Mouse (Mus musculus) embryonic facial prominence, embryonic 11.5 days (tissue): ENCODE measurements around the gene Vav3. TPM values are rescaled to one million over a fixed set of nuclear protein-coding genes. Genes with fewer than 3 reads are reported as not detected.
A peak's percentile ranks its signal among the peaks of the same experiment; 100 is the strongest.

Source experiments
- ATAC-seq: fragments of 200-750 bp; cut with Nextera tagmentation; replicated peaks from 2 replicates; pipeline ENCODE4 v1.8.0; 2017; ENCODE audit warnings: low read depth; ENCODE audit not compliant: insufficient number of reproducible peaks, low FRiP score, low TSS enrichment
- DNase-seq: peaks from one replicate; pipeline ENCODE4 v3.0.0-alpha.2; 2015; ENCODE audit warnings: low spot score
- H3K27ac ChIP-seq: fragments of 300-500 bp; sonication (generic); replicated peaks from 2 replicates; pipeline ENCODE4 v1.5.1; 2014; ENCODE audit warnings: mild to moderate bottlenecking, low read depth, low read length, control low read depth
- H3K27me3 ChIP-seq: fragments of 300-500 bp; sonication (generic); 2 replicates; pipeline ENCODE4 v1.6.1; 2014; ENCODE audit warnings: mild to moderate bottlenecking, low read length, moderate library complexity, mixed read lengths; ENCODE audit not compliant: control insufficient read depth, insufficient read depth
- H3K36me3 ChIP-seq: fragments of 300-500 bp; sonication (generic); replicated peaks from 2 replicates; pipeline ENCODE4 v1.6.1; 2014; ENCODE audit warnings: low read depth, mild to moderate bottlenecking, low read length, moderate library complexity, mixed read lengths; ENCODE audit not compliant: control insufficient read depth, insufficient read depth
- H3K4me1 ChIP-seq: fragments of 300-500 bp; sonication (generic); 2 replicates; pipeline ENCODE4 v1.6.1; 2014; ENCODE audit warnings: low read length, mixed read lengths; ENCODE audit not compliant: control insufficient read depth, insufficient read depth
- H3K4me2 ChIP-seq: fragments of 300-500 bp; sonication (generic); 2 replicates; pipeline ENCODE4 v1.6.1; 2014; ENCODE audit warnings: low read depth, mild to moderate bottlenecking, control low read depth, low read length, moderate library complexity
- H3K4me3 ChIP-seq: fragments of 300-500 bp; sonication (generic); 2 replicates; pipeline ENCODE4 v1.5.1; 2014; ENCODE audit warnings: low read depth, low read length, control low read depth
- H3K9ac ChIP-seq: fragments of 300-500 bp; sonication (generic); replicated peaks from 2 replicates; pipeline ENCODE4 v1.6.1; 2014; ENCODE audit warnings: mild to moderate bottlenecking, control low read depth, low read length
- H3K9me3 ChIP-seq: fragments of 300-500 bp; sonication (generic); replicated peaks from 2 replicates; pipeline ENCODE4 v1.6.1; 2016; ENCODE audit warnings: mild to moderate bottlenecking, low read length, inconsistent platforms, mixed read lengths; ENCODE audit not compliant: control insufficient read depth
- WGBS: fragments of 180-500 bp; shearing (Covaris S2); extraction: QIAGEN DNeasy Blood & Tissue Kit; methylation state at CpG from one replicate; pipeline ENCODE4 v1.1.7; 2014; 5-methylcytosine and 5-hydroxymethylcytosine counted together
- polyA plus RNA-seq: library from polyadenylated mRNA; unstranded; fragments of >200 nt; fragmentation: Nextera tagmentation; extraction: Ambion mirVana; gene quantifications from 2 replicates; pipeline ENCODE4 v1.2.1, GENCODE M21; 2014

Gene Vav3
- polyA plus RNA-seq, 1 experiment from 2014 or later = 7.2 TPM

DNA sequence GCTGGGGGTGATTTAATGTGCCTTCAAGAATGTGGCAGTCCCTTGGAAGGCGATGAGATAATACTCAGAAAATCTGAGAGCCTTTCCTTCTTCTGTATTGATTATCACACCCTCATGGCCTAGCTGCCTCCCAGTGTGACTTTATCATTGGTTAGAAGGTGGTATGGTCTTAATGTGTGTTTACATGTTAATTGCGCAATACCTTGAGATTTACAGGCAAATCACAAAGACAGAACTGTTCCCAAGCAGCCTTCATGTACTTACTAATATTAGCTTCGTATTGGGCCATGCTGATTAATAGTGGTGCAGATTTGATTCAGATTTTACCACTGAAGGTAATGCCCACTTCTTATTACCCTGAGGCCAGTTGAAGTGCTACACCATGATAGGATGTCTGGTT is 381.3 kb downstream of the Vav3 start:
- Histone ChIP-seq H3K4me1 (no peaks in the 10 kb centered on the region), H3K27ac (no peak overlapping the region), H3K9ac (no peak overlapping the region), H3K9me3 (no peaks in the 10 kb centered on the region), H3K27me3 (no peaks in the 10 kb centered on the region), H3K4me2 (no peak overlapping the region), H3K36me3 (no peaks in the 10 kb centered on the region), H3K4me3 (no peak overlapping the region)
- DNase-seq = no peak
- 91% methylated on average over 3 of the region's 3 CpGs for WGBS
- ATAC-seq = no peak

DNA sequence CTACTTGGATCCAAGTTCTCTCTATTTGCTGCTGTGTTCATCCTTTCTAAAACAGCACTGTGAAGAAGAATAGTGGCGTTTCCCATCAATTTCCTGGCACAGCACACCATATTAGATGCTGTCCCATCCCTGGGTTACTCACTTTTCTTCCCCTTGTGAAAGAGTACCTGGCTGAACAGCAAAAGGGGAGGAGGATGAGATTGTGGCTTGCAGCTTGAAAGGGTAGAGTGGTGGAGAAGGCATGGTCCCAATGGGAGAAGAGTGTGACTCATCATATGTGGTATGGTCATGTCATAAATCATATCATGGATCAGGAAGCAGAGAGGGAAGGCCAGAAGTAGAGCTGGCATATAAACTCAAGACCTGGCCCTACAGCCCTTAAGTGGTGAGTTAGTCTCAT is 386.3 kb downstream of the Vav3 start:
- ATAC-seq (no peak), DNase-seq (no peak)
- Histone ChIP-seq H3K9me3 (no peaks in the 10 kb centered on the region), H3K27ac (no peak overlapping the region), H3K4me3 (no peak overlapping the region), H3K9ac (no peak overlapping the region), H3K4me1 (no peaks in the 10 kb centered on the region), H3K4me2 (no peak overlapping the region), H3K36me3 (no peaks in the 10 kb centered on the region), H3K27me3 (no peaks in the 10 kb centered on the region)
- WGBS = 68% methylated on average over 1 of the region's 1 CpGs

DNA sequence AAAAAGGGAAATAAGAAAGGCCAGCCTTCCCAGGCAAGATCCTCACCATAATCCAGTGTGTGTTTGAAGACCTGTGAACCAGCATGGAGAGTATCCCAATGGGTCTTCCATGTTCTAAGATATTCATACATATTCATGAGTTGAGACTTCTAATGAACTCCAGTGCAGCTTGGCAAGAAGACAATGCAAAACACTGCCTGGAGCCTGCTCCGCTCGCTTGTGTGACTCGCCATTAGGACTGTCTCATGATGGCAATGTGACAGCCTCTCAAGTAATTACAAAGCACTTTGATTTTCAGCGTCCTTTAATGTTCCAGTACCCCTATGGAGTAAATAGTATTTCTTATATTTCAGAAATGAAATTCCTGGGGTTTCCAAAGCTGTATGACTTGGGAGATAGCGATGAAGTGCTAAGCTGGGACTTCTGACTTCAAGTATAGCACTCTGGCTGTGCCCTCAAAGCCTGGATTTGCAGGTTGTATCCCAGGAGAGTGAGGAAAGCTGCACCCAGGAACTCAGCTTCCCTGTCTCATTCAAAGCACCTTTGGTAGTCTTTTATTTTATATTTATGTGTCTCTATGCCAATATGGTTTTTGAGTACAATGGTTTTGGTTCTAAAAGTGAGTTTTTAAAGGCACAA is 391.3 kb downstream of the Vav3 start:
- ATAC-seq = no peak
- Histone ChIP-seq H3K27me3 (no peaks in the 10 kb centered on the region), H3K4me2 (no peak overlapping the region), H3K36me3 (no peaks in the 10 kb centered on the region), H3K4me3 (no peak overlapping the region), H3K9me3 (no peaks in the 10 kb centered on the region), H3K9ac (no peak overlapping the region), H3K27ac (no peak overlapping the region), H3K4me1 (no peaks in the 10 kb centered on the region)
- no peak for DNase-seq
- WGBS = 70% methylated on average over 5 of the region's 5 CpGs

DNA sequence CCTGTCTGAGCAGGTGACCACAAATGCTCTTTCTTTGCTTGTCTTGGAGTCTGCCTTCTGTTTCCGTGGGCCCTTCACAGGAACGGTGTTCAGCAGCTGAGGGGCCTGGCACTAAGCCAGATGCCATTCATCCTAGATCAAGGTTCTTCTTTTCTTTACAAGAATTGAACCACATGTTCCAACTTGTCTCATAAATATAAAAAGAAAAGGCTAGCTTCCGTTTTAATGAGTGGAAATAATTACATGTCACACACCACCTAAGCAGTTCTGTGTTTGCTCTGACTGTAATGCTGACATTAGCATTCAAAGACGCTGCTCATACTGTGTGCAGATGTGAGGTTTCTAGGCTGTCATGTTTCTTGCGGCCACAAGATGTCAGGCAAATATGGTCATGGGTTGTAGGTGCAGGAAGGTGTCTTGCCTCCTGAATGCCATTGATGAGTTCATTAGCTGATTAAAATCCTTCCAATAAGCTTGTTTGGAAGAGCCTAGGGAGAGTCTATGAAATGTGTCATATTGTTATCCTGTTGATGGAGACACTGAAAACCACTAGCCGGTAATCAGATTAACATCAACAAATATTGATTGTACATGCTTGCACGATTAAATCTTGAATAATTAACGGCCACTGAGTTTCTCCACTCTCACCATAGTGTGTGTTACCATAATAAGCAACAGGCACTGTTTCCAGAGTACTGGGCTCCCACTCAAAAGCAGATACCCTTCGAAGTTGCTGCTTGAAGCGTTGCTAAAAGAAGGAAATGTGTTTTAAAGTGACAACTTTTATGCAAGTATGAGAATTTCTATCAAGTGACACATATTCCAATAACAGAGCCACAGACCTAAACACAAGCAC is 392.1 kb downstream of the Vav3 start:
- Histone ChIP-seq H3K27ac (no peak overlapping the region), H3K4me3 (no peak overlapping the region), H3K4me1 (no peaks in the 10 kb centered on the region), H3K9me3 (no peaks in the 10 kb centered on the region), H3K9ac (no peak overlapping the region), H3K27me3 (no peaks in the 10 kb centered on the region), H3K36me3 (no peaks in the 10 kb centered on the region), H3K4me2 (no peak overlapping the region)
- ATAC-seq (peak; percentile 83; the same call in 1 of the 2 replicates), DNase-seq (peak; percentile 63)
- WGBS = 56% methylated on average over 10 of the region's 10 CpGs

Other genes starting within 250 kb of the Vav3 start
- 51.9 and 52.6 TPM in 2 replicates for gene Slc25a24, start 217.5 kb upstream of the Vav3 start, polyA plus RNA-seq